Mouse (Mus musculus) layer of hippocampus, postnatal 14 days (tissue): ENCODE results near the gene Cpa5. TPM values are rescaled to one million over a fixed set of nuclear protein-coding genes. Genes with fewer than 3 reads are reported as not detected.

ENCODE experiments used
- DNase-seq, 2 experiments: peaks; one replicate each; pipeline ENCODE4 v3.0.0; 2021 to 2022; ENCODE audit warnings: low spot score in 2 of 2, mixed read lengths in 1 of 2
- total RNA-seq, 2 experiments: library from RNA; stranded (reverse); gene quantifications; 2 replicates each; pipeline ENCODE4 v1.2.3; 2021

The Cpa5 gene
- total RNA-seq, 2 experiments from 2014 or later = not detected

- DNase-seq = no peak
Observed at GRCm38 (mm10) chr6:30679567-30679966, 68.8 kb downstream of the Cpa5 start.

GRCm38 (mm10) chr6:30680442-30680841 is 69.6 kb downstream of the Cpa5 start:
- DNase-seq = no peak

Other genes with a start within 250 kb of the Cpa5 start
- 10 to 100 TPM; 26.5 to 27.6 TPM for gene Zc3hc1, start 220.0 kb upstream of the Cpa5 start, total RNA-seq
- gene Klhdc10, start 209.1 kb upstream of the Cpa5 start, total RNA-seq = 100 to 1,000 TPM; 140 to 141 TPM
- 10 to 100 TPM; 17.3 to 18.0 TPM for gene Tmem209, start 101.2 kb upstream of the Cpa5 start, total RNA-seq
- under 1 TPM; 0.81 TPM for gene Ssmem1, start 101.2 kb upstream of the Cpa5 start, total RNA-seq
- gene Cpa2, start 69.4 kb upstream of the Cpa5 start, total RNA-seq = 1 to 10 TPM; 1.2 to 2.0 TPM
- gene Cpa4, start 42.6 kb upstream of the Cpa5 start, total RNA-seq = not detected
- not detected for gene Cpa1, start 28.2 kb downstream of the Cpa5 start, total RNA-seq
- gene Cep41, start 82.7 kb downstream of the Cpa5 start, total RNA-seq = 1 to 10 TPM; 4.9 to 6.7 TPM
- 10 to 100 TPM; 72.8 to 77.3 TPM for gene Mest, start 112.5 kb downstream of the Cpa5 start, total RNA-seq